Mouse (Mus musculus) embryonic fibroblast, embryonic 13.5 days (primary cell): ENCODE results near the gene Klhl5. TPM values are rescaled to one million over a fixed set of nuclear protein-coding genes. Genes with fewer than 3 reads are reported as not detected.

Experiments used
- H3K27ac ChIP-seq: 2 replicates; pipeline ENCODE4 v1.5.1; 2012; ENCODE audit warnings: low read length, control low read depth, inconsistent platforms; ENCODE audit not compliant: insufficient read depth
- H3K4me1 ChIP-seq: 2 replicates; pipeline ENCODE4 v1.6.1; 2011; ENCODE audit warnings: low read length; ENCODE audit not compliant: control insufficient read depth, insufficient read depth
- H3K4me3 ChIP-seq: 2 replicates; pipeline ENCODE4 v1.5.1; 2011; ENCODE audit warnings: mild to moderate bottlenecking, control low read depth, low read length; ENCODE audit not compliant: insufficient read depth
- CTCF ChIP-seq: IDR thresholded peaks from 2 replicates; pipeline ENCODE4 v1.5.1; 2011; ENCODE audit warnings: mild to moderate bottlenecking, control low read depth, low read length, moderate library complexity, borderline replicate concordance; ENCODE audit not compliant: insufficient read depth
- POLR2A ChIP-seq: IDR thresholded peaks from 2 replicates; pipeline ENCODE4 v1.6.1; 2011; ENCODE audit warnings: low read depth, mild to moderate bottlenecking, control low read depth, low read length, moderate library complexity
- polyA plus RNA-seq: library from polyadenylated mRNA; stranded (reverse); fragments of >200 nt; gene quantifications from 2 replicates; pipeline ENCODE4 v1.2.4, GENCODE M21; 2011; ENCODE audit warnings: low read depth; ENCODE audit not compliant: missing spikeins, insufficient read length

The Klhl5 gene
- polyA plus RNA-seq, 1 experiment, result 35.5 TPM

GRCm38 (mm10) chr5:65076748-65077147 lies 30.6 kb upstream of the Klhl5 start:
- Histone ChIP-seq H3K4me3 (no peak overlapping the region), H3K4me1 (no peaks in the 10 kb centered on the region; the same call in 1 of the 2 replicates), H3K27ac (no peak overlapping the region)
- TF ChIP-seq POLR2A (no peak), CTCF (no peak)

- no peaks in the 10 kb centered on the region; the same call in 1 of the 2 replicates for H3K4me1 ChIP-seq
- H3K27ac ChIP-seq, result no peak overlapping the region
- TF ChIP-seq POLR2A (no peak), CTCF (no peak)
- no peak overlapping the region for H3K4me3 ChIP-seq
Measured at GRCm38 (mm10) chr5:65078081-65078480, 29.3 kb upstream of the Klhl5 start.

- no peak overlapping the region for H3K27ac ChIP-seq
- no peak overlapping the region for H3K4me3 ChIP-seq
- TF ChIP-seq POLR2A, result no peak
- no peak for TF ChIP-seq CTCF
- H3K4me1 ChIP-seq, result no peaks in the 10 kb centered on the region; the same call in 1 of the 2 replicates
Measured at GRCm38 (mm10) chr5:65079881-65080280, 27.5 kb upstream of the Klhl5 start.

- Histone ChIP-seq H3K4me3 (no peak overlapping the region), H3K4me1 (no peaks in the 10 kb centered on the region; the same call in 1 of the 2 replicates)
- TF ChIP-seq POLR2A (no peak), CTCF (no peak)
Measured at GRCm38 (mm10) chr5:65081836-65082235, 25.5 kb upstream of the Klhl5 start.

GRCm38 (mm10) chr5:65086522-65086921 lies 20.8 kb upstream of the Klhl5 start:
- H3K4me1 ChIP-seq, result no peaks in the 10 kb centered on the region
- TF ChIP-seq POLR2A, result no peak
- no peak for TF ChIP-seq CTCF
- no peak overlapping the region for H3K4me3 ChIP-seq
- no peak overlapping the region for H3K27ac ChIP-seq

More at GRCm38 (mm10) chr5:65081836-65082235, 25.5 kb upstream of the Klhl5 start:
- H3K27ac ChIP-seq, result no peak overlapping the region

GRCm38 (mm10) chr5:65089707-65090106 lies 17.6 kb upstream of the Klhl5 start:
- Histone ChIP-seq H3K4me3 (no peak overlapping the region), H3K4me1 (no peaks in the 10 kb centered on the region), H3K27ac (no peak overlapping the region)
- TF ChIP-seq CTCF (no peak), POLR2A (no peak)

- H3K4me3 ChIP-seq, result no peak overlapping the region
- H3K4me1 ChIP-seq, result no peaks in the 10 kb centered on the region
- no peak overlapping the region for H3K27ac ChIP-seq
- no peak for TF ChIP-seq POLR2A
Measured at GRCm38 (mm10) chr5:65091184-65091858, 16.0 kb upstream of the Klhl5 start.

- Histone ChIP-seq H3K27ac (no peak within 1 kb of the TSS), H3K4me3 (no peak within 1 kb of the TSS)
- TF ChIP-seq CTCF (no peak), POLR2A (no peak)
Measured at GRCm38 (mm10) chr5:65091921-65092320, 15.4 kb upstream of the Klhl5 start, which contains the start of gene Tmem156. Gene Tmem156, minus strand, starts transcription at chr5:65092132.

GRCm38 (mm10) chr5:65093769-65094168 lies 13.6 kb upstream of the Klhl5 start:
- Histone ChIP-seq H3K27ac (no peak overlapping the region), H3K4me3 (no peak overlapping the region), H3K4me1 (no peaks in the 10 kb centered on the region; the same call in 1 of the 2 replicates)
- TF ChIP-seq CTCF (no peak), POLR2A (no peak)

More at GRCm38 (mm10) chr5:65091921-65092320, 15.4 kb upstream of the Klhl5 start, which contains the start of gene Tmem156:
- H3K4me1 ChIP-seq, result no peaks in the 10 kb centered on the region

GRCm38 (mm10) chr5:65094902-65095545 lies 12.3 kb upstream of the Klhl5 start:
- Histone ChIP-seq H3K27ac (no peak overlapping the region), H3K4me1 (no peaks in the 10 kb centered on the region; the same call in 1 of the 2 replicates), H3K4me3 (no peak overlapping the region)
- no peak for TF ChIP-seq CTCF

GRCm38 (mm10) chr5:65096082-65096481 lies 11.3 kb upstream of the Klhl5 start:
- H3K27ac ChIP-seq, result 0 out of 2 replicates have a peak overlapping the region, but pooled peaks have one; percentile 17
- H3K4me1 ChIP-seq, result no peaks in the 10 kb centered on the region; the same call in 1 of the 2 replicates
- H3K4me3 ChIP-seq, result no peak overlapping the region
- TF ChIP-seq POLR2A (no peak), CTCF (no peak)
